Mouse (Mus musculus) heart, adult 10 weeks (tissue): ENCODE data around the gene Olfr1369-ps1. TPM values are rescaled to one million over a fixed set of nuclear protein-coding genes. Genes with fewer than 3 reads are reported as not detected.

Experiments
- polyA plus RNA-seq: library from polyadenylated mRNA; stranded (reverse); fragments of 350-450 nt; fragmentation: Illumina TruSeq; extraction: RNeasy Lipid Tissue Mini Kit (QIAGEN cat#74804); gene quantifications from one replicate; pipeline ENCODE4 v1.2.3, GENCODE M21; 2014; ENCODE audit warnings: low read depth, low replicate concordance

Gene Olfr1369-ps1
- not detected for polyA plus RNA-seq

GRCm38 (mm10) chr13:21111183-21111582 is at the start of gene Olfr1369-ps1:
Gene Olfr1369-ps1, plus strand, starts transcription at chr13:21111483.

DNA sequence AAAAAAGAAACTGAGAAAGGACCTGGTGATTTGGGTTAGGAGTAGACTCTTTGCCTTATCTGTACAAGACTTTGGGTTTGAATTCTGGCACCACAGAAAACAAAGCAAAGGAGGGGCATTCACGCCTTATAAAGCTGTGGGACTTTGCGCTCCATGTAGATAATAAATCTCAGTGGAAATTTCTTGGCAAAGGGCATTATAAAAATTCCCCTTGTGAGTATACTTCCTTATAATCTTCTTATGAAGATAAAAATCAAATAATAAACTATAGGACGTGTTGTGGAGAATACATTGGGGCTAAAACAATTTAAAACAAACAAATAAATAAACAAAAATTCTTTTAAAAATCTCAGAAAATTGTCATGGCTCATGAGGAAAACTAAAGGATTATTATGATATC is 36.4 kb upstream of the Olfr1369-ps1 start, which contains the start of gene Olfr1370:
TSS of gene Olfr1370 (minus strand) at position 101 of the 400 bp plus-strand sequence.

GRCm38 (mm10) chr13:21129339-21129738 is 18.1 kb downstream of the Olfr1369-ps1 start, which contains the start of gene Olfr263:
Gene Olfr263, plus strand, starts transcription at chr13:21129639.

GRCm38 (mm10) chr13:21145767-21146166 is 34.5 kb downstream of the Olfr1369-ps1 start, which contains the start of gene Olfr1368:
Gene Olfr1368, minus strand, starts transcription at chr13:21145867.

Other genes with a start within 250 kb of the Olfr1369-ps1 start
- gene Olfr1370, start 36.5 kb upstream of the Olfr1369-ps1 start, polyA plus RNA-seq = not detected
- not detected for gene Olfr263, start 18.2 kb downstream of the Olfr1369-ps1 start, polyA plus RNA-seq
- gene Olfr1368, start 34.4 kb downstream of the Olfr1369-ps1 start, polyA plus RNA-seq = not detected
- gene Trim27, start 68.0 kb downstream of the Olfr1369-ps1 start, polyA plus RNA-seq = 21.8 TPM
- not detected for gene Gpx5, start 181.2 kb downstream of the Olfr1369-ps1 start, polyA plus RNA-seq
- gene Gpx6, start 200.6 kb downstream of the Olfr1369-ps1 start, polyA plus RNA-seq = not detected
- not detected for gene Olfr1367, start 235.4 kb downstream of the Olfr1369-ps1 start, polyA plus RNA-seq